Mouse (Mus musculus) spleen, adult 2 months (tissue): ENCODE data around the gene Cep170b. TPM values are rescaled to one million over a fixed set of nuclear protein-coding genes. Genes with fewer than 3 reads are reported as not detected.

Source experiments
- DNase-seq, 2 experiments: peaks; one replicate each; pipeline versions ENCODE4 v3.0.0 to v3.0.0-alpha.2; 2012 to 2021; ENCODE audit warnings: low spot score in 2 of 2, low read depth in 1 of 2
- H3K27ac ChIP-seq: fragments of 200-500 bp; 2 replicates; pipeline ENCODE4 v1.5.1; 2012; ENCODE audit warnings: low read length, inconsistent platforms; ENCODE audit not compliant: insufficient read depth
- H3K27me3 ChIP-seq: fragments of 200-500 bp; 2 replicates; pipeline ENCODE4 v1.6.1; 2012; ENCODE audit warnings: mild to moderate bottlenecking, moderate library complexity, low read length, inconsistent platforms; ENCODE audit not compliant: control insufficient read depth, insufficient read depth
- H3K36me3 ChIP-seq: fragments of 200-500 bp; 2 replicates; pipeline ENCODE4 v1.6.1; 2012; ENCODE audit warnings: mild to moderate bottlenecking, low read length, inconsistent platforms; ENCODE audit not compliant: control insufficient read depth, insufficient read depth
- H3K4me1 ChIP-seq: fragments of 200-500 bp; 2 replicates; pipeline ENCODE4 v1.6.1; 2011; ENCODE audit warnings: inconsistent platforms; ENCODE audit not compliant: control insufficient read depth, insufficient read depth, insufficient read length
- H3K4me3 ChIP-seq: fragments of 200-500 bp; 2 replicates; pipeline ENCODE4 v1.5.1; 2011; ENCODE audit warnings: mild to moderate bottlenecking, inconsistent platforms; ENCODE audit not compliant: insufficient read depth, insufficient read length; ENCODE audit errors: extremely low read depth
- CTCF ChIP-seq: fragments of 200-500 bp; IDR thresholded peaks from 2 replicates; pipeline ENCODE4 v1.5.1; 2011; ENCODE audit warnings: mild to moderate bottlenecking, inconsistent platforms; ENCODE audit not compliant: insufficient read depth, insufficient read length, insufficient replicate concordance; ENCODE audit errors: extremely low read depth
- POLR2A ChIP-seq: fragments of 200-500 bp; IDR thresholded peaks from 2 replicates; pipeline ENCODE4 v1.6.1; 2011; ENCODE audit warnings: low read depth, low read length, inconsistent platforms
- WGBS: fragments of 180-500 bp; shearing (Covaris S2); methylation state at CpG from one replicate; pipeline ENCODE4 v1.1.7; 2018; 5-methylcytosine and 5-hydroxymethylcytosine counted together
- polyA plus RNA-seq: library from polyadenylated mRNA; depleted of rRNA; stranded (reverse); fragments of >200 nt; gene quantifications from 2 replicates; pipeline ENCODE4 v1.2.3, GENCODE M21; 2012

Cep170b gene
- polyA plus RNA-seq, 1 experiment: 7.6 TPM

GRCm38 (mm10) chr12:112769751-112770150 lies 49.5 kb downstream of the Cep170b start:
- H3K4me3 ChIP-seq: no peak overlapping the region
- no peak overlapping the region for H3K27ac ChIP-seq
- DNase-seq: no peak
- TF ChIP-seq POLR2A: no peak
- no peak for TF ChIP-seq CTCF
- peaks cover 25% of the 10 kb centered on the region for H3K36me3 ChIP-seq
- WGBS: 93% methylated on average over 2 of the region's 2 CpGs
- H3K4me1 ChIP-seq: no peaks in the 10 kb centered on the region
- H3K27me3 ChIP-seq: no peaks in the 10 kb centered on the region

GRCm38 (mm10) chr12:112770396-112770795 lies 50.1 kb downstream of the Cep170b start:
- Histone ChIP-seq H3K4me1 (no peaks in the 10 kb centered on the region), H3K36me3 (peaks cover 20% of the 10 kb centered on the region), H3K27me3 (no peaks in the 10 kb centered on the region), H3K4me3 (no peak overlapping the region), H3K27ac (no peak overlapping the region)
- TF ChIP-seq CTCF: no peak
- TF ChIP-seq POLR2A: no peak
- 73% methylated on average over 4 of the region's 4 CpGs for WGBS
- DNase-seq: no peak

GRCm38 (mm10) chr12:112772306-112772705 lies 52.1 kb downstream of the Cep170b start:
- TF ChIP-seq CTCF: no peak
- no peak for TF ChIP-seq POLR2A
- H3K4me3 ChIP-seq: no peak overlapping the region
- no peak overlapping the region for H3K27ac ChIP-seq
- DNase-seq: no peak
- WGBS: 87% methylated on average over 14 of the region's 14 CpGs
- no peaks in the 10 kb centered on the region for H3K4me1 ChIP-seq
- H3K27me3 ChIP-seq: no peaks in the 10 kb centered on the region
- peaks cover 10% of the 10 kb centered on the region for H3K36me3 ChIP-seq

- 82% methylated on average over 9 of the region's 9 CpGs for WGBS
- H3K27ac ChIP-seq: no peak overlapping the region
- DNase-seq: no peak
- TF ChIP-seq POLR2A (no peak), CTCF (no peak)
- no peak overlapping the region for H3K4me3 ChIP-seq
- H3K27me3 ChIP-seq: no peaks in the 10 kb centered on the region
- no peaks in the 10 kb centered on the region for H3K4me1 ChIP-seq
- peaks cover 3% of the 10 kb centered on the region for H3K36me3 ChIP-seq
Observed at GRCm38 (mm10) chr12:112773366-112773765, 53.1 kb downstream of the Cep170b start.

GRCm38 (mm10) chr12:112774026-112774425 lies 53.8 kb downstream of the Cep170b start:
- Histone ChIP-seq H3K36me3 (0 out of 2 replicates have a peak, but pooled peaks cover 1% of the 10 kb centered on the region), H3K27ac (no peak overlapping the region), H3K27me3 (no peaks in the 10 kb centered on the region), H3K4me3 (no peak overlapping the region), H3K4me1 (no peaks in the 10 kb centered on the region)
- no peak for TF ChIP-seq CTCF
- TF ChIP-seq POLR2A: no peak
- DNase-seq: no peak
- 62% methylated on average over 6 of the region's 6 CpGs for WGBS

GRCm38 (mm10) chr12:112774481-112774880 lies 54.2 kb downstream of the Cep170b start:
- Histone ChIP-seq H3K4me1 (no peaks in the 10 kb centered on the region), H3K36me3 (no peaks in the 10 kb centered on the region), H3K27me3 (no peaks in the 10 kb centered on the region), H3K4me3 (no peak overlapping the region), H3K27ac (no peak overlapping the region)
- 94% methylated on average over 10 of the region's 10 CpGs for WGBS
- TF ChIP-seq POLR2A (no peak), CTCF (no peak)
- DNase-seq: no peak

- DNase-seq: no peak
- H3K4me3 ChIP-seq: no peak overlapping the region
- H3K36me3 ChIP-seq: no peaks in the 10 kb centered on the region
- TF ChIP-seq CTCF (no peak), POLR2A (no peak)
- no peak overlapping the region for H3K27ac ChIP-seq
- no peaks in the 10 kb centered on the region for H3K4me1 ChIP-seq
- 79% methylated on average over 8 of the region's 8 CpGs for WGBS
- H3K27me3 ChIP-seq: no peaks in the 10 kb centered on the region
Observed at GRCm38 (mm10) chr12:112791026-112791425, 70.8 kb downstream of the Cep170b start.
